Mouse (Mus musculus) B cell, adult 2 months (primary cell): ENCODE results near the gene Pcsk1.

Experiments used
- DNase-seq, 2 experiments: peaks; one replicate each; pipeline ENCODE4 v3.0.0; 2022

Gene Pcsk1

GRCm38 (mm10) chr13:75089721-75090410, at the start of gene Pcsk1:
Gene Pcsk1 (plus strand): TSS chr13:75089826.
- no peak for DNase-seq

GRCm38 (mm10) chr13:75058818-75059217, 30.8 kb upstream of the Pcsk1 start:
- DNase-seq: no peak

- no peak for DNase-seq
These were observed 25.7 kb upstream of the Pcsk1 start for GRCm38 (mm10) chr13:75063947-75064346.

GRCm38 (mm10) chr13:75088597-75088996, 1.0 kb upstream of the Pcsk1 start:
- DNase-seq: no peak

GRCm38 (mm10) chr13:75090411-75090779, 769 bp downstream of the Pcsk1 start:
- DNase-seq: no peak

GRCm38 (mm10) chr13:75091071-75091470, 1.4 kb downstream of the Pcsk1 start:
- DNase-seq: no peak

- DNase-seq: no peak
These were observed 5.9 kb downstream of the Pcsk1 start for GRCm38 (mm10) chr13:75095487-75095886.

GRCm38 (mm10) chr13:75113114-75113513, 23.5 kb downstream of the Pcsk1 start:
- DNase-seq: no peak

- no peak for DNase-seq
These were observed 24.4 kb downstream of the Pcsk1 start for GRCm38 (mm10) chr13:75114007-75114424.

GRCm38 (mm10) chr13:75114838-75115237, 25.2 kb downstream of the Pcsk1 start:
- no peak for DNase-seq

GRCm38 (mm10) chr13:75135833-75136232, 46.2 kb downstream of the Pcsk1 start:
- no peak for DNase-seq

- DNase-seq: no peak
These were observed 71.0 kb downstream of the Pcsk1 start for GRCm38 (mm10) chr13:75160661-75161060.

- no peak for DNase-seq
These were observed 73.8 kb downstream of the Pcsk1 start for GRCm38 (mm10) chr13:75163408-75163807.
